Mouse (Mus musculus): ENCODE data around the gene Ttll2.
"Not testable (repeated sequence)": the region's sequence is repeated elsewhere in the genome, so short reads cannot be mapped to it uniquely, and the experiment has no call there.

Gene Ttll2

DNA sequence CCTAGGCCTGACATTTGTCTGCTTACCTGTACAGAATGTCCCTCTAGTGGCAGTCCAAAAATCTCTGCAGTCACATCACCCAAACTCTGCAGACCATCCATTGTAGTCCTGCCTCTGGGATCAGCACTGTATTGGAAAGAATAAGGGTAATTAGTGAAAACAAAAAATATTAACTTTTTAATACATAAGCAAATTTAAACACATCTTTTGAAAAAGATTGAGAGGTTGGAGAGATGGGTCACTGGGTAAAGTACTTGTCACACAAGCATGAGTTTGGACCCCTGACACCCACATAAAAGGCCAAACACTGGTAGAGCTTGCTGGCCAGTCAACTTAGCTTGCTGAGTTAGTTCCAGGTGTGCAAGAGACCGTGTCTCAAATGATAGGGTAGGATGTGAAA, at the start of gene Ttll2:
Gene Ttll2, minus strand, starts transcription at position 101 of the 400 bp plus-strand sequence.
- DNase-seq (ENCODE audit: extremely low read depth, low read depth), result not testable (repeated sequence)

GRCm38 (mm10) chr17:7399770-7400169, 47.3 kb upstream of the Ttll2 start:
- not testable (repeated sequence) for DNase-seq (ENCODE audit: extremely low read depth, low read depth)

GRCm38 (mm10) chr17:7398198-7398847, 45.8 kb upstream of the Ttll2 start:
- DNase-seq (ENCODE audit: extremely low read depth, low read depth), result not testable (repeated sequence)

GRCm38 (mm10) chr17:7397079-7397478, 44.6 kb upstream of the Ttll2 start:
- DNase-seq (ENCODE audit: extremely low read depth, low read depth), result not testable (repeated sequence)

- not testable (repeated sequence) for DNase-seq (ENCODE audit: extremely low read depth, low read depth)
These were observed 43.8 kb upstream of the Ttll2 start for GRCm38 (mm10) chr17:7396288-7396687.

GRCm38 (mm10) chr17:7395671-7396070, 43.2 kb upstream of the Ttll2 start:
- not testable (repeated sequence) for DNase-seq (ENCODE audit: extremely low read depth, low read depth)

DNA sequence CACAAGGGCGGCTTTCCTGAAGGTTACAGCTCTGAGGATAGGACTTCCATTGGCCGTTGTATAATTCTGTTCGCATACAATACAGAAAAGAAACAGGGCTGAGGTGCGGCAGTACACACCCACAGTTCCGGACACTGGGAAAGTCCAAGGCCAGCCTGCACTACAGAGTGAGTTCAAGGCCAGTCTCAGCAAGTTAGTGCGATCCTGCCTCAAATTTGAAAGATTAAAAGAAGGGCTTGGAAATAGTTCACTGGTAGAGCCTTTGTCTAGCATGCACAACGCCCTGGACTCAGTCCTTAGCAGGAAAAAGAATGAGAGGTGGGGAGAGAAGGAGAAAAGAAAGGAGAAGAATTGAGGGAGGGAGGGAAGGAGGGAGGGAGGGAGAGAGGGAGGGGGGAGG, 42.6 kb upstream of the Ttll2 start:
- DNase-seq (ENCODE audit: extremely low read depth, low read depth), result not testable (repeated sequence)

- not testable (repeated sequence) for DNase-seq (ENCODE audit: extremely low read depth, low read depth)
These were observed 37.4 kb upstream of the Ttll2 start for GRCm38 (mm10) chr17:7389898-7390297.

- not testable (repeated sequence) for DNase-seq (ENCODE audit: extremely low read depth, low read depth)
These were observed 36.5 kb upstream of the Ttll2 start for GRCm38 (mm10) chr17:7388958-7389356.

DNA sequence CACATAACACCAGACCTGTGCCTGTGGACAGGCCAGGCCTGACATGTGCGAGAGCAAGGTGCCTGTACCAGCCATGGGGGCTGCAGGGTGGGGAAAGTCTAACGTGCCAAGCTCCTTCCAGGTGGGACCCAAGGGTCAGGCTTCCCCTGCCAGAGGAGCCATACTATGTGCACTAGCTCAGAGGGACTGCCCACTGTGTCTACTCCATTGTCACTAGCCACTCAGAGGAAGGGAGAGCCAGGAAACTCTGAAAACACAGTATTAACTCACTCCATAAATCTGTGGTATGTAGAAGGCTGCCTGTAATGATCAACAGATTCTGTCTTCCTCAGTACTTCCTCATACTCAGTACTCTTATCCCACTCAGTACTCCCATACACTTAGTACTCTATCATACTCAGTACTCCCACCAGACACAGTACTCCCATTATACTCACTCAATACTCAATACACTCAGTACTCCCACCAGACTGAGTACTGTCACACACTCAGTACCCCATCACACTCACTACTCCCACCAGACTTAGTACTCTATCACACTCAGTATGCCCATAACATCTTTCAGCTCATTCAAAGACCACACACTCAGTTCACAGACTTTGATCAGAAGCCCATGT, 36.0 kb upstream of the Ttll2 start:
- not testable (repeated sequence) for DNase-seq (ENCODE audit: extremely low read depth, low read depth)

DNA sequence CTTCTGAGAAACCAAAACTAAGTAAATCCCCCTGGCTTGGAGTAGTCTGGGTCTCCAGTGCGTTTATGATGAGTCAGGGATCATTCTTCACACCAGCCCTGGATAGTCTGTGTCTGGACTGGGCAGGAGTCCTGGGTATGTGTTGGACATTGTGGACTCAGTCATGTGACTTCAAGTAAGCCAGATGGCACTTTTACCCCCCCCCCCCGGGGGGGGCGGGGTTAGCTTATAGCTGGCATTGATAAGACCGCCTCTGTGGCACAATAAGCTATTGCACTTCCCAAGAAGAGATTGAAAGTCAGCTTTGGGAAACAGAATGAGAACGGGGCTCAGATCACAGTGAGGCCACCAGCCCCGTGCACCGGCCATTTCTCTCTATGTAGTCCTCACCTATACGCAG, 33.5 kb upstream of the Ttll2 start:
- DNase-seq (ENCODE audit: extremely low read depth, low read depth), result not testable (repeated sequence)

DNA sequence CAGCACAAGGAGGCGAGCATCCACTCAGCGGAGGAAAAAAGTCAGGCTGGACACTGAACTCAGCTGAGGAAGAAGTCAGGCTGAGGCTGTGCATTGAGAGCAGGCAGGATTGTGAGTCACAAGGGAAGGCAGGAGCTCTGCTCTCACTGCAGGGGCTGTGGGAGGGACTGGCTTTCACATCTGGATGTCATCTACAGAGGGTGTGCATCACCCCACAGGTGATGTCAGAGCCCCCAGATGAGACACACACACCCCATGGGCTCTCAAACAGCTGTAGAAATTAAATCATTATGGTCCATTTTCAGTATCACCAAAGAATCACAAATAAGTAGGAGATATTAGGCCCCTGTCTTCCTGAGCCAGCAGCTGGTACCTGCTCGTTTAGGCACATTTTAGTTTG, 32.9 kb upstream of the Ttll2 start, which contains the start of gene Unc93a2:
Gene Unc93a2, minus strand, starts transcription at position 101 of the 400 bp plus-strand sequence.
- not testable (repeated sequence) for DNase-seq (ENCODE audit: extremely low read depth, low read depth)

DNA sequence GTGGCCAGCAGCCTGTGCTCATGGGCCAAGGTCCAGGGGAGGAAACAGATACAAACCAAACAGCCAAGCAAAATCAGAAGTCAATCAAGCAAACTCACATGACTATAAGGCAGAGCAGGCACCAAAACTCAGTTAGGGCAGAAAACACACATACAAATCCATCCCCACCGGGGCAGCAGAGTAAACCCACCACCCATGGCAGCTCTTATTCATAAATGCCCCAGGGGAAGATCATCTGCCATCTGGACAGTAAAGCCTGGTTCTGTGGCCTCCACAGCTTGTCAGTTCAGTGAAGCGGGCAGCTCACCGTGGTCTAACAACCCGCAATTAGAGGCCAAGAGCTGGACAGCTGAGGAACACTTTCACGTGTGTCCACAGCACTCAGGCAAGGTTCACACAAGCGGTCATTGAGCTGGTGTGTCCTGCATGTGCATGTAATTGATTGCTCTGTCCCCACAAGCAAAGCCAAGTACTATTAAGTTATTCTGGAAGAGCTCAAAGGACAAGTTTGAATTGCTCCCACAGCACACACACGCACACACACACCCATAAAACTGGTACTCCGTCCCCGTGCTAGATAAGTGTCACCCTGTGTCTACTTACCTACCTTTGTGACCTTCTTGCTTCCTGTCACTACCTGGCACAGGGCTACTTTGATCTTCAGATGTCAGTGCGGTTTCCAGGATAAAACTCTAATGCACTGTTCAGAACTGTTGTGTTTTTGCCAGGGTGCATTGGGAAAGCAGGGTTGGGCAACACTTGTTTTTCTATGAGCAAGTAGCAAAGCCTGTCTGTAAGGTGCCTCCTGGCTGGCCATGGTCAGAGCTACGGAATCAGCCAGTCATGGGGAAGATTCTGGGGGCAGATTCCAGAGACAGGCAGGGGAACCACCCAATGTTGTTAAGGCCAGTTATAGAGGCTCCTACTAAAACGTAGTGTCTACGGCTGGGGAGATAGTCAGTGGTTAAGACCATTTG, 31.0 kb upstream of the Ttll2 start:
- not testable (repeated sequence) for DNase-seq (ENCODE audit: extremely low read depth, low read depth)

DNA sequence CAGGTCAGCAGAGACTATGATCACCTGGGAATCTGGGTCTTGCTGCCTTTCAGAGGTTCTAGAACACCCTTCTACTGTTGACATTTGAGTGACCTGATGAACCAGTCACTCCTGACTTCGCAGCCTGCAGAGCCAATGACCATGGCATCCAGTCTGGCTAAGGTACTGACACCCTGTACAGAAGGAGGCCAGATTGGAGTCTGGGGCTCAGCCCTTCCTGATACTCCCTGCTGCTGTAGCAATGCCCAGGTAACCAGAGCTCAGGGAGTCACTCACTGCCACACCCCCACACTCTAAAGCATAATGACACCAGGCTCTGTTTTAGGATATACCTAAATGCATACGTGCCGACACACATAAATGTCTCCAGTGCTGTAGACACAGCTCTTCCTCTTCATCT, 30.2 kb upstream of the Ttll2 start:
- DNase-seq (ENCODE audit: extremely low read depth, low read depth), result not testable (repeated sequence)

GRCm38 (mm10) chr17:7377907-7378306, 25.4 kb upstream of the Ttll2 start:
- not testable (repeated sequence) for DNase-seq (ENCODE audit: extremely low read depth, low read depth)

GRCm38 (mm10) chr17:7376951-7377700, 24.6 kb upstream of the Ttll2 start:
- not testable (repeated sequence) for DNase-seq (ENCODE audit: extremely low read depth, low read depth)

DNA sequence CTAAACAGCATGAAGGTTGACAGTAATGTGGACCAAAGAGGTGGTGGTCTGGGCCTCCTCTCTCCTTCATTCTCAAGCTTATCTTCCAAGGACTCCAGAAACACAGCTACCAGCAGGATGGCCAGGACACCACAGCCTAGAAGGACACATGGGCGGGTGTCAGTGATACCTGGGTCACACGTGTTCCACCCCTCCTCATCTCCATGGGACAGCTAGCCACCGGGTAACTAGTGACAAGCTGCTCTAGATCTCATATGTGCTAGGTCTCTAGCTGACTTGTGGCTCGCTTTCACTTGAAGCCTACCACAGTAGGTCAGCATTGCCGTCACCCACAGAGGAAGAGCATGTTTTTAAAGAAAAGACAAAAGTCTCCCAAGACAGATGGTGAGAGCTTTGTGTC, 19.4 kb upstream of the Ttll2 start, which contains the start of gene Gm49630:
Gene Gm49630, minus strand, starts transcription at position 101 of the 400 bp plus-strand sequence.
- DNase-seq (ENCODE audit: extremely low read depth, low read depth), result not testable (repeated sequence)

GRCm38 (mm10) chr17:7369401-7369800, 16.9 kb upstream of the Ttll2 start:
- DNase-seq (ENCODE audit: extremely low read depth, low read depth), result not testable (repeated sequence)

GRCm38 (mm10) chr17:7366676-7367374, 14.3 kb upstream of the Ttll2 start:
- DNase-seq (ENCODE audit: extremely low read depth, low read depth), result not testable (repeated sequence)

DNA sequence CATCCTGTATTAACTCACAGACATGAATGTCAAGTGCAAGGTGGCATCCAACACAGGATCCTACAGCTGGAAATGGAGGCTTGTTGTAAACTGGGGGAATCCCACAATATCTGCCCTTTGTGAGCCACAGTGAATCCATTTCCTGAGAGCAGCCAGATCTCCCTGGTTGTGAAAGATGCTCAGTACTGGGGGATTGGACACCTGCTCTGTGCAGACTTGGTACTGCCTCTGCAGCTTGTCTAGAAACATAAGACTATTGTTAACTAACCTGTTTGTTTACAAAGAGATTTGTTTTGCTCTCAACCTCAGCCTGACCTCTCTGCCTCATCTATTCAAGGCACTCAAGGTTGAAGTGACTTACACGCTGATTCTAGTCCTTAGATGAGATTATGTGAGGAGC, 13.8 kb upstream of the Ttll2 start:
- not testable (repeated sequence) for DNase-seq (ENCODE audit: extremely low read depth, low read depth)
